Mouse (Mus musculus) cerebellum, adult 11-12 months (tissue): ENCODE results near the gene Sema5a.

Source experiments
- DNase-seq: peaks from one replicate; pipeline ENCODE4 v3.0.0; 2022

Gene Sema5a

GRCm38 (mm10) chr15:32460238-32460637 is 215.6 kb downstream of the Sema5a start:
- no peak for DNase-seq

- DNase-seq, result no peak
These were observed 227.0 kb downstream of the Sema5a start for GRCm38 (mm10) chr15:32471480-32472050.

- DNase-seq, result no peak
These were observed 236.1 kb downstream of the Sema5a start for GRCm38 (mm10) chr15:32480747-32481146.

- DNase-seq, result no peak
These were observed 240.7 kb downstream of the Sema5a start for GRCm38 (mm10) chr15:32485064-32485964.

GRCm38 (mm10) chr15:32487968-32488367 is 243.4 kb downstream of the Sema5a start:
- no peak for DNase-seq

- no peak for DNase-seq
These were observed 249.6 kb downstream of the Sema5a start for GRCm38 (mm10) chr15:32494219-32494618.

GRCm38 (mm10) chr15:32494899-32495298 is 250.3 kb downstream of the Sema5a start:
- DNase-seq, result no peak

GRCm38 (mm10) chr15:32496880-32497279 is 252.3 kb downstream of the Sema5a start:
- DNase-seq, result peak; percentile 85

GRCm38 (mm10) chr15:32505941-32506340 is 261.3 kb downstream of the Sema5a start:
- DNase-seq, result no peak

- no peak for DNase-seq
These were observed 263.7 kb downstream of the Sema5a start for GRCm38 (mm10) chr15:32508282-32508681.

- DNase-seq, result no peak
These were observed 270.3 kb downstream of the Sema5a start for GRCm38 (mm10) chr15:32514877-32515276.

- DNase-seq, result no peak
These were observed 273.3 kb downstream of the Sema5a start for GRCm38 (mm10) chr15:32517954-32518353.

GRCm38 (mm10) chr15:32532539-32532938 is 287.9 kb downstream of the Sema5a start:
- DNase-seq, result no peak

GRCm38 (mm10) chr15:32533541-32534080 is 289.0 kb downstream of the Sema5a start:
- DNase-seq, result peak; percentile 23

- DNase-seq, result no peak
These were observed 292.3 kb downstream of the Sema5a start for GRCm38 (mm10) chr15:32536755-32537503.

- DNase-seq, result no peak
These were observed 292.8 kb downstream of the Sema5a start for GRCm38 (mm10) chr15:32537504-32537792.

GRCm38 (mm10) chr15:32538092-32538491 is 293.5 kb downstream of the Sema5a start:
- no peak for DNase-seq

- no peak for DNase-seq
These were observed 298.1 kb downstream of the Sema5a start for GRCm38 (mm10) chr15:32542746-32543145.

- no peak for DNase-seq
These were observed 298.6 kb downstream of the Sema5a start for GRCm38 (mm10) chr15:32543181-32543580.

- DNase-seq, result no peak
These were observed 300.8 kb downstream of the Sema5a start for GRCm38 (mm10) chr15:32545455-32545854.

- no peak for DNase-seq
These were observed 302.1 kb downstream of the Sema5a start for GRCm38 (mm10) chr15:32546746-32547145.

- peak; percentile 31 for DNase-seq
These were observed 314.3 kb downstream of the Sema5a start for GRCm38 (mm10) chr15:32558925-32559324.

GRCm38 (mm10) chr15:32562600-32562999 is 318.0 kb downstream of the Sema5a start:
- DNase-seq, result no peak
